Mouse (Mus musculus): ENCODE data around the gene Ivd. TPM values are rescaled to one million over a fixed set of nuclear protein-coding genes. Genes with fewer than 3 reads are reported as not detected.

The Ivd gene
- polyA plus RNA-seq, 1 experiment from 2014 or later = 20.1 TPM

- H3K27ac ChIP-seq = no peak overlapping the region
- H3K4me3 ChIP-seq (ENCODE audit: inconsistent target) = peak overlapping the region; percentile 41
- WGBS (ENCODE audit: missing documents) = 5% methylated on average over 13 of the region's 13 CpGs
- no peaks in the 10 kb centered on the region for H3K36me3 ChIP-seq (ENCODE audit: inconsistent target)
- no peaks in the 10 kb centered on the region for H3K79me2 ChIP-seq (ENCODE audit: inconsistent target)
Measured at GRCm38 (mm10) chr2:118896914-118897291, 35.1 kb downstream of the Ivd start.

- Histone ChIP-seq H3K4me3 (ENCODE audit: inconsistent target) (peak overlapping the region; percentile 41; the same call in 1 of the 2 replicates), H3K79me2 (ENCODE audit: inconsistent target) (no peaks in the 10 kb centered on the region), H3K27ac (no peak overlapping the region), H3K36me3 (ENCODE audit: inconsistent target) (no peaks in the 10 kb centered on the region)
- 24% methylated on average over 7 of the region's 7 CpGs for WGBS (ENCODE audit: missing documents)
Measured at GRCm38 (mm10) chr2:118897392-118897791, 35.6 kb downstream of the Ivd start.

GRCm38 (mm10) chr2:118897808-118898207 lies 36.1 kb downstream of the Ivd start:
- peaks cover 2% of the 10 kb centered on the region for H3K79me2 ChIP-seq (ENCODE audit: inconsistent target)
- no peak overlapping the region for H3K4me3 ChIP-seq (ENCODE audit: inconsistent target)
- no peak overlapping the region for H3K27ac ChIP-seq
- 14% methylated on average over 11 of the region's 11 CpGs for WGBS (ENCODE audit: missing documents)
- H3K36me3 ChIP-seq (ENCODE audit: inconsistent target) = no peaks in the 10 kb centered on the region

GRCm38 (mm10) chr2:118898771-118899170 lies 37.0 kb downstream of the Ivd start:
- Histone ChIP-seq H3K27ac (no peak overlapping the region), H3K4me3 (ENCODE audit: inconsistent target) (no peak overlapping the region), H3K36me3 (ENCODE audit: inconsistent target) (no peaks in the 10 kb centered on the region), H3K79me2 (ENCODE audit: inconsistent target) (peaks cover 12% of the 10 kb centered on the region)
- 61% methylated on average over 4 of the region's 4 CpGs for WGBS (ENCODE audit: missing documents)

GRCm38 (mm10) chr2:118899306-118899705 lies 37.6 kb downstream of the Ivd start:
- Histone ChIP-seq H3K4me3 (ENCODE audit: inconsistent target) (no peak overlapping the region), H3K36me3 (ENCODE audit: inconsistent target) (no peaks in the 10 kb centered on the region), H3K27ac (no peak overlapping the region), H3K79me2 (ENCODE audit: inconsistent target) (peaks cover 17% of the 10 kb centered on the region)
- WGBS (ENCODE audit: missing documents) = 63% methylated on average over 7 of the region's 7 CpGs

- Histone ChIP-seq H3K79me2 (ENCODE audit: inconsistent target) (peaks cover 26% of the 10 kb centered on the region), H3K27ac (peak within 1 kb of the TSS; percentile 19; the same call in 1 of the 2 replicates), H3K4me3 (ENCODE audit: inconsistent target) (peak within 1 kb of the TSS; percentile 37), H3K36me3 (ENCODE audit: inconsistent target) (no peaks in the 10 kb centered on the region)
- WGBS (ENCODE audit: missing documents) = 3% methylated on average over 30 of the region's 32 CpGs
Measured at GRCm38 (mm10) chr2:118899981-118900825, 38.4 kb downstream of the Ivd start, which contains the start of gene Bahd1. Gene Bahd1, plus strand, starts transcription at chr2:118900377.

GRCm38 (mm10) chr2:118900826-118901140 lies 39.0 kb downstream of the Ivd start:
- 0% methylated on average over 11 of the region's 11 CpGs for WGBS (ENCODE audit: missing documents)
- peak overlapping the region; percentile 37 for H3K4me3 ChIP-seq (ENCODE audit: inconsistent target)
- peaks cover 29% of the 10 kb centered on the region for H3K79me2 ChIP-seq (ENCODE audit: inconsistent target)
- peak overlapping the region; percentile 19; the same call in 1 of the 2 replicates for H3K27ac ChIP-seq
- no peaks in the 10 kb centered on the region for H3K36me3 ChIP-seq (ENCODE audit: inconsistent target)

GRCm38 (mm10) chr2:118901175-118902031 lies 39.6 kb downstream of the Ivd start:
- H3K27ac ChIP-seq = no peak overlapping the region
- under 1% methylated on average over 69 of the region's 120 CpGs for WGBS (ENCODE audit: missing documents)
- H3K79me2 ChIP-seq (ENCODE audit: inconsistent target) = peaks cover 36% of the 10 kb centered on the region
- H3K4me3 ChIP-seq (ENCODE audit: inconsistent target) = peak overlapping the region; percentile 37
- H3K36me3 ChIP-seq (ENCODE audit: inconsistent target) = no peaks in the 10 kb centered on the region

- H3K79me2 ChIP-seq (ENCODE audit: inconsistent target) = peaks cover 45% of the 10 kb centered on the region
- 2% methylated on average over 71 of the region's 106 CpGs for WGBS (ENCODE audit: missing documents)
- peak overlapping the region; percentile 8; the same call in 1 of the 2 replicates for H3K4me3 ChIP-seq (ENCODE audit: inconsistent target)
- H3K36me3 ChIP-seq (ENCODE audit: inconsistent target) = no peaks in the 10 kb centered on the region
- H3K27ac ChIP-seq = no peak overlapping the region
Measured at GRCm38 (mm10) chr2:118902051-118903025, 40.6 kb downstream of the Ivd start.

GRCm38 (mm10) chr2:118903333-118903741 lies 41.6 kb downstream of the Ivd start:
- WGBS (ENCODE audit: missing documents) = 67% methylated on average over 10 of the region's 10 CpGs
- no peak overlapping the region for H3K4me3 ChIP-seq (ENCODE audit: inconsistent target)
- H3K27ac ChIP-seq = no peak overlapping the region
- H3K79me2 ChIP-seq (ENCODE audit: inconsistent target) = peaks cover 55% of the 10 kb centered on the region
- no peaks in the 10 kb centered on the region for H3K36me3 ChIP-seq (ENCODE audit: inconsistent target)

GRCm38 (mm10) chr2:118905433-118906117 lies 43.8 kb downstream of the Ivd start:
- 40% methylated on average over 7 of the region's 7 CpGs for WGBS (ENCODE audit: missing documents)
- no peaks in the 10 kb centered on the region for H3K36me3 ChIP-seq (ENCODE audit: inconsistent target)
- H3K79me2 ChIP-seq (ENCODE audit: inconsistent target) = peaks cover 77% of the 10 kb centered on the region
- H3K27ac ChIP-seq = no peak overlapping the region
- H3K4me3 ChIP-seq (ENCODE audit: inconsistent target) = no peak overlapping the region

GRCm38 (mm10) chr2:118906118-118906492 lies 44.4 kb downstream of the Ivd start:
- H3K27ac ChIP-seq = no peak overlapping the region

GRCm38 (mm10) chr2:118907781-118908180 lies 46.0 kb downstream of the Ivd start:
- H3K4me3 ChIP-seq (ENCODE audit: inconsistent target) = no peak overlapping the region
- WGBS (ENCODE audit: missing documents) = 90% methylated on average over 3 of the region's 3 CpGs
- peaks cover 98% of the 10 kb centered on the region for H3K79me2 ChIP-seq (ENCODE audit: inconsistent target)
- H3K27ac ChIP-seq = no peak overlapping the region
- H3K36me3 ChIP-seq (ENCODE audit: inconsistent target) = no peaks in the 10 kb centered on the region

More at GRCm38 (mm10) chr2:118906118-118906492, 44.4 kb downstream of the Ivd start:
- Histone ChIP-seq H3K36me3 (ENCODE audit: inconsistent target) (no peaks in the 10 kb centered on the region), H3K4me3 (ENCODE audit: inconsistent target) (no peak overlapping the region), H3K79me2 (ENCODE audit: inconsistent target) (peaks cover 83% of the 10 kb centered on the region)
- 93% methylated on average over 5 of the region's 5 CpGs for WGBS (ENCODE audit: missing documents)
